Mouse (Mus musculus): ENCODE measurements at regions not wholly inside any gene's neighbourhood (a gene's known extent, or its start where the extent isn't known, plus 50 kb on each side); places are given as distances from the start of the nearest gene placed in this dataset.

GRCm38 (mm10) chr14:82745383-82745782, 1698.0 kb upstream of the Pcdh17 start:
- TF ChIP-seq CTCF (IDR thresholded peaks at IDR 0.05; ENCODE audit: borderline replicate concordance, extremely low read depth, insufficient read depth, insufficient read length), result no peak
- no peak for TF ChIP-seq POLR2A (IDR thresholded peaks at IDR 0.05; ENCODE audit: borderline replicate concordance, extremely low read depth, insufficient read depth, insufficient read length, poor library complexity, severe bottlenecking)
- peak; percentile 41 for DNase-seq (ENCODE audit: low read depth)

- TF ChIP-seq POLR2A (IDR thresholded peaks at IDR 0.05; ENCODE audit: borderline replicate concordance, extremely low read depth, insufficient read depth, insufficient read length, poor library complexity, severe bottlenecking) (no peak), CTCF (IDR thresholded peaks at IDR 0.05; ENCODE audit: borderline replicate concordance, extremely low read depth, insufficient read depth, insufficient read length) (no peak)
- peak; percentile 46 for DNase-seq (ENCODE audit: low read depth)
Measured at GRCm38 (mm10) chr14:82758144-82758543, 1685.2 kb upstream of the Pcdh17 start.
